8 mouse cellular contexts compared by ENCODE assay signal in genomic region chr15:101266132-101266963, GRCm38 (mm10). TPM values are rescaled to one million over a fixed set of nuclear protein-coding genes. Genes with fewer than 3 reads are reported as not detected.
A peak's percentile ranks its signal among the peaks of the same experiment; 100 is the strongest.
DNase-seq lines count a peak whose midpoint lies in the region; ATAC-seq and TF ChIP-seq lines count a peak whose summit lies in the region.

No protein-coding gene starts in this region.

- intact Hi-C loops in left cerebral cortex, postnatal 25 days (cut with DNase I), result loop anchor here (1.0 kb wide), 1 partner anchor 20 kb away; no protein-coding TSS in a partner anchor

- 1% methylated on average over 46 of the region's 57 CpGs for WGBS in intestine, embryonic 15.5 days

- H3K36me3 ChIP-seq in intestine, embryonic 15.5 days, result 0 out of 2 replicates have a peak, but pooled peaks cover 6% of the 10 kb centered on the region

- DNase-seq in ZHBTc4 (ENCODE audit: low read depth, low spot score), result peak; percentile 84
- peak; percentile 97 for DNase-seq in gastrocnemius, postnatal 25 days
- peak; percentile 92 to 96 for DNase-seq in left cerebral cortex, postnatal 25 days (ENCODE audit: low spot score in 2 of 2)
- peak; percentile 85 for DNase-seq in mesoderm, embryonic 11.5 days (ENCODE audit: low read depth, low spot score)
- DNase-seq in right cerebral cortex, postnatal 25 days, result peak; percentile 93
- peak; percentile 87 to 92 for DNase-seq in urinary bladder, postnatal 36 days (ENCODE audit: low spot score in 2 of 2)

- peak overlapping the region; percentile 82 for H3K27ac ChIP-seq in cortical plate, adult 2 months (ENCODE audit: insufficient read depth, low read length)
- peak overlapping the region; percentile 67 for H3K27ac ChIP-seq in intestine, embryonic 15.5 days

- H3K4me1 ChIP-seq in cortical plate, adult 2 months (ENCODE audit: control insufficient read depth, insufficient read depth, low read length), result 0 out of 2 replicates have a peak, but pooled peaks cover 6% of the 10 kb centered on the region
- H3K4me1 ChIP-seq in intestine, embryonic 15.5 days (replicated peaks), result peaks cover 35% of the 10 kb centered on the region

- TF ChIP-seq POLR2A in cortical plate, adult 2 months (IDR thresholded peaks at IDR 0.05; ENCODE audit: extremely low read depth, insufficient read depth, low read length), result peak; percentile 92

- ATAC-seq in intestine, embryonic 15.5 days, result peak; percentile 91

- peak overlapping the region; percentile 96 for H3K4me2 ChIP-seq in intestine, embryonic 15.5 days (replicated peaks)

- no peak for TF ChIP-seq CTCF in cortical plate, adult 2 months (IDR thresholded peaks at IDR 0.05; ENCODE audit: extremely low read depth, insufficient read depth, low read length)

- H3K9ac ChIP-seq in intestine, embryonic 15.5 days, result peak overlapping the region; percentile 55

- H3K27me3 ChIP-seq in intestine, embryonic 15.5 days (replicated peaks), result no peaks in the 10 kb centered on the region

- H3K9me3 ChIP-seq in intestine, embryonic 15.5 days, result no peaks in the 10 kb centered on the region

- peak overlapping the region; percentile 71 for H3K4me3 ChIP-seq in cortical plate, adult 2 months (ENCODE audit: insufficient read depth, low read length)
- H3K4me3 ChIP-seq in intestine, embryonic 15.5 days (replicated peaks), result peak overlapping the region; percentile 55

RNA-seq across cellular contexts. Expression of gene Nr4a1, which starts 12.3 kb away (rescaled TPM):
- 76.6 and 103 TPM in 2 replicates for polyA plus RNA-seq in cortical plate, adult 2 months (2012; rRNA removed)
- 10 to 100 TPM; 52.2 to 90.7 TPM for total RNA-seq in gastrocnemius, postnatal 25 days (2021)
- polyA plus RNA-seq in intestine, embryonic 15.5 days (2015; fragmentation: Nextera tagmentation; extraction: Ambion mirVana), result 7.9 and 8.9 TPM in 2 replicates
- total RNA-seq in left cerebral cortex, postnatal 25 days (2021), result 100 to 1,000 TPM; 111 to 133 TPM

RNA-seq across cellular contexts. Expression of gene Atg101, which starts 17.7 kb away (rescaled TPM):
- 55.3 and 56.0 TPM in 2 replicates for polyA plus RNA-seq in cortical plate, adult 2 months (2012; rRNA removed)
- total RNA-seq in gastrocnemius, postnatal 25 days (2021), result 10 to 100 TPM; 22.3 to 31.3 TPM
- polyA plus RNA-seq in intestine, embryonic 15.5 days (2015; fragmentation: Nextera tagmentation; extraction: Ambion mirVana), result 61.1 and 62.0 TPM in 2 replicates
- 10 to 100 TPM; 40.3 to 43.6 TPM for total RNA-seq in left cerebral cortex, postnatal 25 days (2021)

RNA-seq across cellular contexts. Expression of gene 6030408B16Rik, which starts 26.7 kb away (rescaled TPM):
- polyA plus RNA-seq in cortical plate, adult 2 months (2012; rRNA removed), result 0.13 and 0.23 TPM in 2 replicates
- under 1 TPM; 0.31 to 0.32 TPM for total RNA-seq in gastrocnemius, postnatal 25 days (2021)
- 4.1 TPM in 2 replicates for polyA plus RNA-seq in intestine, embryonic 15.5 days (2015; fragmentation: Nextera tagmentation; extraction: Ambion mirVana)
- total RNA-seq in left cerebral cortex, postnatal 25 days (2021), result not detected

RNA-seq across cellular contexts. Expression of gene Grasp, which starts 42.4 kb away (rescaled TPM):
- polyA plus RNA-seq in cortical plate, adult 2 months (2012; rRNA removed), result 39.7 and 41.0 TPM in 2 replicates
- total RNA-seq in gastrocnemius, postnatal 25 days (2021), result 1 to 10 TPM; 4.3 to 5.7 TPM
- 3.9 and 4.8 TPM in 2 replicates for polyA plus RNA-seq in intestine, embryonic 15.5 days (2015; fragmentation: Nextera tagmentation; extraction: Ambion mirVana)
- 10 to 100 TPM; 84.2 to 95.8 TPM for total RNA-seq in left cerebral cortex, postnatal 25 days (2021)

Comparison
In these comparisons a context has a peak if more than half of its experiments do, and no peak if none do; other contexts are left out.
1. Peak in every context shown above with its lines: DNase-seq, ATAC-seq, H3K4me3 ChIP-seq and H3K27ac ChIP-seq.